Mouse (Mus musculus) thymus, adult 2 months (tissue): ENCODE measurements around the gene Tgm6.

ENCODE experiments used
- CTCF ChIP-seq: fragments of 200-500 bp; IDR thresholded peaks from 2 replicates; pipeline ENCODE4 v1.5.1; 2012; ENCODE audit warnings: mild to moderate bottlenecking, control low read depth, low read length, moderate library complexity, borderline replicate concordance; ENCODE audit not compliant: control insufficient read depth, poor library complexity, insufficient read depth; ENCODE audit errors: extremely low read depth
- POLR2A ChIP-seq: fragments of 200-500 bp; IDR thresholded peaks from 2 replicates; pipeline ENCODE4 v1.6.1; 2012; ENCODE audit warnings: mild to moderate bottlenecking, low read length, control low read depth, moderate library complexity; ENCODE audit not compliant: control insufficient read depth, poor library complexity, insufficient read depth; ENCODE audit errors: extremely low read depth

DNA sequence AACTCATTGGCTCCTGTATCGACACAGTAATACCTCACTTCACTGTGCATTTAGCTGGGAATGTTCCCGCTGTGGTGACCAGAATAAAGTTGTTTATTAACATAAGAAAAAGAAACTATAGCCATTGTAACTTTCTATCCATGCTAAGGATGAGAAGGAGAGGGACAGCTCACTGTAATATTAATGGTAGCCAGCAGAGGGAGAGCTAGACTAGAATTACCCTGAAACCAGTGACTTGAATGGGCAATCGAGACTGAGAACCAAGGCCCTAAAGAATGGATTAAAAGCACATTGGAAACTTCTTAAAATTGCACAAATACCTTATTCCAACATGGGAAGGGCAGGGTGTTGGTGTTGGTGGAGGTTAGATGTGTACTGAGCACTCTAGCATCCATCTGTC, 44.0 kb upstream of the Tgm6 start:
- TF ChIP-seq POLR2A (no peak), CTCF (no peak)
